In the genomic region with DNA sequence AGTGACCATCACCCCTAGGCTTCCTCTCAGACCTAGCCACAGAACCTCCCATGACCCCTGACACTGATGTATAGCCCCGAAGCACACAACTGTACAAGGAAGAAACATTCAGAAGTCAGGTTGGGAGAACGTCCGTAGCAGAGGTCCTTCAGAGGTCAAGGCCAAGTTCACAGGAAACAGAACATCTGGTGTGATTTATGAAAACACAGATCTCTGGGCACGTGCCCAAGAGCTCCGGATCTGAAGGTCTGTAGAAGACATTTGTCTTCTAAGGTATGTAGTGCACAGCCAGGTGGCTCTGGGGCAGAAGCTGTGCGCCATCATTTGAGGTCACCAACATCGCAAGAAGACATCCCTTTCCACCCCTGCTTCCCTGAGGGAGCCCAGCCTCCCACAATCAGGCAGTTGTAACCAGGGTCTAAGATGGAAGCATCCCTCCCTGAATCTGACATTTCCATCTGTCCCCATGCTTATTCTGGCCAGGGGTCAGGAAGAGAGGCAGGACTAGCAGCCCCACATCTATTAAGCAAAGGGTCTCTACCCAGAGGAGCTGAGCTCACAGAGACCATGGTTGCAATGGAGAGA, we compare ENCODE assay signal across 28 mouse cellular contexts.
DNase-seq lines count a peak whose midpoint lies in the region; ATAC-seq lines count a peak whose summit lies in the region.
"Had no signal": no experiment of that assay in that cellular context is flagged by ENCODE, and none has a peak within 500 bp of the region (broad histone marks: within the 10 kb centered on the region; RNA-seq: fewer than 3 reads in every experiment).

No protein-coding gene starts in this region.

- 0 out of 2 replicates have a peak, but pooled peaks cover 12% of the 10 kb centered on the region for H3K4me1 ChIP-seq in kidney, embryonic 15.5 days
- H3K4me1 ChIP-seq in forebrain, embryonic 16.5 days (replicated peaks; ENCODE audit: control insufficient read depth, insufficient read depth, low read length) = peaks cover 8% of the 10 kb centered on the region; the same call in 1 of the 2 replicates
- H3K4me1 ChIP-seq: liver, embryonic 15.5 days; lung, embryonic 15.5 days had no signal

- H3K9me3 ChIP-seq in kidney, embryonic 15.5 days (replicated peaks) = no peaks in the 10 kb centered on the region
- no peaks in the 10 kb centered on the region for H3K9me3 ChIP-seq in forebrain, embryonic 16.5 days (ENCODE audit: control insufficient read depth, low read length)
- H3K9me3 ChIP-seq: forebrain, embryonic 10.5 days; heart, embryonic 13.5 days; hindbrain, embryonic 12.5 days; limb, embryonic 10.5 days; liver, embryonic 15.5 days; lung, embryonic 15.5 days; stomach, embryonic 15.5 days had no signal

- peaks cover 37% of the 10 kb centered on the region for H3K27me3 ChIP-seq in kidney, embryonic 15.5 days
- H3K27me3 ChIP-seq in forebrain, embryonic 16.5 days (replicated peaks; ENCODE audit: control insufficient read depth, insufficient read depth, low read length) = no peaks in the 10 kb centered on the region
- H3K27me3 ChIP-seq: liver, embryonic 15.5 days; stomach, embryonic 15.5 days had no signal

- no peak overlapping the region for H3K4me2 ChIP-seq in kidney, embryonic 15.5 days
- no peak overlapping the region for H3K4me2 ChIP-seq in forebrain, embryonic 16.5 days (ENCODE audit: low read length)
- H3K4me2 ChIP-seq: heart, embryonic 13.5 days; hindbrain, embryonic 12.5 days; liver, embryonic 15.5 days; lung, embryonic 15.5 days; stomach, embryonic 15.5 days had no signal

- no peak overlapping the region for H3K9ac ChIP-seq in kidney, embryonic 15.5 days
- H3K9ac ChIP-seq in forebrain, embryonic 16.5 days (replicated peaks; ENCODE audit: low read depth, low read length) = no peak overlapping the region
- H3K9ac ChIP-seq: forebrain, postnatal 0 days; heart, embryonic 13.5 days; hindbrain, embryonic 12.5 days; liver, embryonic 15.5 days; lung, embryonic 15.5 days; stomach, embryonic 15.5 days had no signal

- no peak overlapping the region for H3K27ac ChIP-seq in kidney, embryonic 15.5 days
- no peak overlapping the region for H3K27ac ChIP-seq in forebrain, embryonic 16.5 days (ENCODE audit: low read length)
- H3K27ac ChIP-seq: forebrain, embryonic 10.5 days; heart, adult 2 months; heart, embryonic 13.5 days; hindbrain, embryonic 12.5 days; kidney, postnatal 0 days; left cerebral cortex, adult 2 months; limb, embryonic 10.5 days; liver, embryonic 15.5 days; lung, embryonic 15.5 days; stomach, embryonic 15.5 days had no signal

- WGBS in kidney, embryonic 15.5 days = 32% methylated on average over 7 of the region's 7 CpGs
- WGBS in forebrain, embryonic 16.5 days = 85% methylated on average over 7 of the region's 7 CpGs

- no peaks in the 10 kb centered on the region for H3K36me3 ChIP-seq in kidney, embryonic 15.5 days
- no peaks in the 10 kb centered on the region for H3K36me3 ChIP-seq in forebrain, embryonic 16.5 days (ENCODE audit: control insufficient read depth, insufficient read depth)
- H3K36me3 ChIP-seq: forebrain, embryonic 10.5 days; G1E; heart, embryonic 13.5 days; hindbrain, embryonic 12.5 days; limb, embryonic 10.5 days; liver, embryonic 15.5 days; lung, embryonic 15.5 days; stomach, embryonic 15.5 days had no signal

- no peak overlapping the region for H3K4me3 ChIP-seq in kidney, embryonic 15.5 days (replicated peaks)
- H3K4me3 ChIP-seq in forebrain, embryonic 16.5 days (replicated peaks; ENCODE audit: low read length) = no peak overlapping the region
- H3K4me3 ChIP-seq: forebrain, embryonic 10.5 days; heart, adult 2 months; heart, embryonic 13.5 days; hindbrain, embryonic 12.5 days; left cerebral cortex, adult 2 months; limb, embryonic 10.5 days; liver, embryonic 15.5 days; lung, embryonic 15.5 days; stomach, embryonic 15.5 days had no signal

- peak; percentile 22 for DNase-seq in kidney, adult 11 months
- DNase-seq in adrenal gland, postnatal 10 days = peak; percentile 36
- peak; percentile 10 to 55 for DNase-seq in kidney, adult 8-10 months
- DNase-seq in kidney, postnatal 4 days = peak; percentile 56 to 66
- no peak for DNase-seq in layer of hippocampus, adult 11-12 months (ENCODE audit: low spot score)
- DNase-seq: B cell, adult 2 months; cerebellum, adult 8-10 months; cerebellum, postnatal 36 days; forebrain, postnatal 0 days; gastrocnemius, postnatal 25 days; heart, adult 2 months; liver; lung, postnatal 4 days; thymus, adult 18-20 months; thymus, postnatal 4 days had no signal

- ATAC-seq in kidney, embryonic 15.5 days (replicated peaks; ENCODE audit: low FRiP score) = no peak
- ATAC-seq in forebrain, embryonic 16.5 days = no peak
- ATAC-seq: forebrain, postnatal 0 days; Patski had no signal
